Mouse (Mus musculus): Measurements from ENCODE around the gene Jak2. TPM values are rescaled to one million over a fixed set of nuclear protein-coding genes. Genes with fewer than 3 reads are reported as not detected.

The Jak2 gene
- polyA plus RNA-seq, 1 experiment from 2014 or later, result 16.6 TPM

GRCm38 (mm10) chr19:29354895-29355877 is 103.6 kb downstream of the Jak2 start:
- ATAC-seq (ENCODE audit: low FRiP score), result peak; percentile 83
- Histone ChIP-seq H3K9me3 (no peaks in the 10 kb centered on the region), H3K4me1 (peaks cover 8% of the 10 kb centered on the region; the same call in 1 of the 2 replicates), H3K36me3 (replicated peaks) (peaks cover 7% of the 10 kb centered on the region; the same call in 1 of the 2 replicates), H3K27ac (no peak overlapping the region), H3K4me2 (peak overlapping the region; percentile 59), H3K9ac (no peak overlapping the region), H3K4me3 (replicated peaks) (peak overlapping the region; percentile 31), H3K27me3 (no peaks in the 10 kb centered on the region)
- 4% methylated on average over 20 of the region's 20 CpGs for WGBS

GRCm38 (mm10) chr19:29356281-29356680 is 104.7 kb downstream of the Jak2 start:
- no peaks in the 10 kb centered on the region for H3K27me3 ChIP-seq
- 87% methylated on average over 11 of the region's 11 CpGs for WGBS
- H3K36me3 ChIP-seq (replicated peaks), result peaks cover 7% of the 10 kb centered on the region; the same call in 1 of the 2 replicates
- H3K4me2 ChIP-seq, result no peak overlapping the region
- no peaks in the 10 kb centered on the region for H3K9me3 ChIP-seq
- peaks cover 9% of the 10 kb centered on the region for H3K4me1 ChIP-seq
- H3K9ac ChIP-seq, result no peak overlapping the region
- no peak for ATAC-seq (ENCODE audit: low FRiP score)
- no peak overlapping the region for H3K4me3 ChIP-seq (replicated peaks)
- H3K27ac ChIP-seq, result no peak overlapping the region

GRCm38 (mm10) chr19:29360251-29360650 is 108.6 kb downstream of the Jak2 start:
- Histone ChIP-seq H3K27ac (no peak overlapping the region), H3K27me3 (no peaks in the 10 kb centered on the region), H3K4me3 (replicated peaks) (no peak overlapping the region), H3K9me3 (no peaks in the 10 kb centered on the region), H3K9ac (no peak overlapping the region), H3K4me2 (no peak overlapping the region), H3K36me3 (replicated peaks) (peaks cover 7% of the 10 kb centered on the region; the same call in 1 of the 2 replicates), H3K4me1 (peaks cover 19% of the 10 kb centered on the region)
- 92% methylated on average over 5 of the region's 5 CpGs for WGBS
- ATAC-seq (ENCODE audit: low FRiP score), result no peak

GRCm38 (mm10) chr19:29361468-29362130 is 110.0 kb downstream of the Jak2 start:
- H3K27me3 ChIP-seq, result no peaks in the 10 kb centered on the region
- peak overlapping the region; percentile 66 for H3K9ac ChIP-seq
- peak overlapping the region; percentile 77 for H3K4me2 ChIP-seq
- WGBS, result 3% methylated on average over 33 of the region's 33 CpGs
- H3K27ac ChIP-seq, result peak overlapping the region; percentile 61; the same call in 1 of the 2 replicates
- ATAC-seq (ENCODE audit: low FRiP score), result peak; percentile 100
- H3K4me1 ChIP-seq, result peaks cover 20% of the 10 kb centered on the region
- H3K36me3 ChIP-seq (replicated peaks), result peaks cover 4% of the 10 kb centered on the region; the same call in 1 of the 2 replicates
- peak overlapping the region; percentile 61 for H3K4me3 ChIP-seq (replicated peaks)
- H3K9me3 ChIP-seq, result no peaks in the 10 kb centered on the region

GRCm38 (mm10) chr19:29362173-29362930 is 110.7 kb downstream of the Jak2 start:
- WGBS, result 49% methylated on average over 13 of the region's 13 CpGs

More at GRCm38 (mm10) chr19:29362173-29362930, 110.7 kb downstream of the Jak2 start:
- no peaks in the 10 kb centered on the region for H3K27me3 ChIP-seq
- peak; percentile 28 for ATAC-seq (ENCODE audit: low FRiP score)
- H3K27ac ChIP-seq, result 0 out of 2 replicates have a peak overlapping the region, but pooled peaks have one; percentile 19
- peaks cover 2% of the 10 kb centered on the region; the same call in 1 of the 2 replicates for H3K36me3 ChIP-seq (replicated peaks)
- peaks cover 27% of the 10 kb centered on the region for H3K4me1 ChIP-seq
- H3K4me3 ChIP-seq (replicated peaks), result peak overlapping the region; percentile 61
- H3K9me3 ChIP-seq, result no peaks in the 10 kb centered on the region
- peak overlapping the region; percentile 66 for H3K9ac ChIP-seq
- H3K4me2 ChIP-seq, result peak overlapping the region; percentile 77

Other genes with a start within 250 kb of the Jak2 start
- gene Ak3, start 203.9 kb upstream of the Jak2 start, polyA plus RNA-seq (2016; fragmentation: Nextera tagmentation; extraction: Ambion mirVana), result 68.0 and 68.6 TPM in 2 replicates
- 42.1 and 43.8 TPM in 2 replicates for gene Rcl1, start 150.5 kb upstream of the Jak2 start, polyA plus RNA-seq (2016; fragmentation: Nextera tagmentation; extraction: Ambion mirVana)
- 5.3 TPM in 2 replicates for gene Insl6, start 73.5 kb downstream of the Jak2 start, polyA plus RNA-seq (2016; fragmentation: Nextera tagmentation; extraction: Ambion mirVana)
- gene Rln1, start 82.8 kb downstream of the Jak2 start, polyA plus RNA-seq (2016; fragmentation: Nextera tagmentation; extraction: Ambion mirVana), result 1.00 and 1.4 TPM in 2 replicates
- 75.9 and 80.5 TPM in 2 replicates for gene Plgrkt, start 115.6 kb downstream of the Jak2 start, polyA plus RNA-seq (2016; fragmentation: Nextera tagmentation; extraction: Ambion mirVana)
- gene Cd274, start 115.6 kb downstream of the Jak2 start, polyA plus RNA-seq (2016; fragmentation: Nextera tagmentation; extraction: Ambion mirVana), result 0.36 and 0.82 TPM in 2 replicates
- gene Pdcd1lg2, start 159.1 kb downstream of the Jak2 start, polyA plus RNA-seq (2016; fragmentation: Nextera tagmentation; extraction: Ambion mirVana), result 0.14 TPM in 1 of 2 replicates, not detected in the other

Measured in forebrain, embryonic 12.5 days (tissue).